Mouse (Mus musculus): ENCODE measurements around the gene Fgd2. TPM values are rescaled to one million over a fixed set of nuclear protein-coding genes. Genes with fewer than 3 reads are reported as not detected.

The Fgd2 gene
- polyA plus RNA-seq, 1 experiment from 2014 or later: 6.3 TPM

- DNase-seq (ENCODE audit: extremely low spot score, low spot score): no peak
- Histone ChIP-seq H3K9me3 (no peaks in the 10 kb centered on the region), H3K27me3 (ENCODE audit: poor library complexity, severe bottlenecking) (peaks cover 94% of the 10 kb centered on the region), H3K4me1 (peaks cover 63% of the 10 kb centered on the region), H3K36me3 (replicated peaks) (no peaks in the 10 kb centered on the region), H3K4me3 (no peak overlapping the region), H3K27ac (no peak overlapping the region)
- WGBS: 92% methylated on average over 3 of the region's 3 CpGs
Measured at GRCm38 (mm10) chr17:29323625-29324024, 37.1 kb upstream of the Fgd2 start.

- Histone ChIP-seq H3K27ac (peak overlapping the region; percentile 86), H3K4me3 (peak overlapping the region; percentile 54), H3K9me3 (no peaks in the 10 kb centered on the region), H3K36me3 (replicated peaks) (peaks cover 8% of the 10 kb centered on the region), H3K27me3 (ENCODE audit: poor library complexity, severe bottlenecking) (peaks cover 76% of the 10 kb centered on the region), H3K4me1 (peaks cover 58% of the 10 kb centered on the region)
- 39% methylated on average over 13 of the region's 13 CpGs for WGBS
- no peak for DNase-seq (ENCODE audit: extremely low spot score, low spot score)
Measured at GRCm38 (mm10) chr17:29325831-29326230, 34.9 kb upstream of the Fgd2 start.

GRCm38 (mm10) chr17:29326531-29327529 is 33.9 kb upstream of the Fgd2 start:
- Histone ChIP-seq H3K4me1 (peaks cover 60% of the 10 kb centered on the region), H3K36me3 (replicated peaks) (peaks cover 18% of the 10 kb centered on the region), H3K27ac (peak overlapping the region; percentile 86), H3K4me3 (peak overlapping the region; percentile 54), H3K27me3 (ENCODE audit: poor library complexity, severe bottlenecking) (peaks cover 66% of the 10 kb centered on the region), H3K9me3 (no peaks in the 10 kb centered on the region)
- peak; percentile 71 for DNase-seq (ENCODE audit: extremely low spot score, low spot score)
- 7% methylated on average over 52 of the region's 52 CpGs for WGBS

- peaks cover 27% of the 10 kb centered on the region for H3K36me3 ChIP-seq (replicated peaks)
- WGBS: 82% methylated on average over 9 of the region's 9 CpGs
- peak overlapping the region; percentile 86 for H3K27ac ChIP-seq
- peak overlapping the region; percentile 54; the same call in 1 of the 2 replicates for H3K4me3 ChIP-seq
- peaks cover 58% of the 10 kb centered on the region for H3K27me3 ChIP-seq (ENCODE audit: poor library complexity, severe bottlenecking)
- DNase-seq (ENCODE audit: extremely low spot score, low spot score): no peak
- H3K9me3 ChIP-seq: no peaks in the 10 kb centered on the region
- H3K4me1 ChIP-seq: peaks cover 52% of the 10 kb centered on the region
Measured at GRCm38 (mm10) chr17:29327691-29328090, 33.0 kb upstream of the Fgd2 start.

- 88% methylated on average over 3 of the region's 3 CpGs for WGBS
- H3K27me3 ChIP-seq (ENCODE audit: poor library complexity, severe bottlenecking): peaks cover 36% of the 10 kb centered on the region
- peaks cover 49% of the 10 kb centered on the region for H3K4me1 ChIP-seq
- no peaks in the 10 kb centered on the region for H3K9me3 ChIP-seq
- no peak for DNase-seq (ENCODE audit: extremely low spot score, low spot score)
- peaks cover 49% of the 10 kb centered on the region for H3K36me3 ChIP-seq (replicated peaks)
- H3K27ac ChIP-seq: no peak overlapping the region
- H3K4me3 ChIP-seq: no peak overlapping the region
Measured at GRCm38 (mm10) chr17:29330221-29330620, 30.5 kb upstream of the Fgd2 start.

GRCm38 (mm10) chr17:29330671-29331410 is 29.9 kb upstream of the Fgd2 start:
- peaks cover 55% of the 10 kb centered on the region for H3K36me3 ChIP-seq (replicated peaks)
- peaks cover 45% of the 10 kb centered on the region for H3K4me1 ChIP-seq
- WGBS: 37% methylated on average over 5 of the region's 5 CpGs
- H3K27ac ChIP-seq: 0 out of 2 replicates have a peak overlapping the region, but pooled peaks have one; percentile 35
- no peaks in the 10 kb centered on the region for H3K9me3 ChIP-seq
- H3K4me3 ChIP-seq: no peak overlapping the region
- H3K27me3 ChIP-seq (ENCODE audit: poor library complexity, severe bottlenecking): peaks cover 32% of the 10 kb centered on the region
- no peak for DNase-seq (ENCODE audit: extremely low spot score, low spot score)

- Histone ChIP-seq H3K4me1 (peaks cover 31% of the 10 kb centered on the region), H3K27me3 (ENCODE audit: poor library complexity, severe bottlenecking) (peaks cover 18% of the 10 kb centered on the region), H3K36me3 (replicated peaks) (peaks cover 69% of the 10 kb centered on the region), H3K4me3 (no peak overlapping the region), H3K27ac (no peak overlapping the region), H3K9me3 (no peaks in the 10 kb centered on the region)
- WGBS: 88% methylated on average over 4 of the region's 4 CpGs
- DNase-seq (ENCODE audit: extremely low spot score, low spot score): no peak
Measured at GRCm38 (mm10) chr17:29332186-29332685, 28.5 kb upstream of the Fgd2 start.

- 93% methylated on average over 19 of the region's 19 CpGs for WGBS
- no peak overlapping the region for H3K27ac ChIP-seq
- H3K27me3 ChIP-seq (ENCODE audit: poor library complexity, severe bottlenecking): no peaks in the 10 kb centered on the region
- peaks cover 17% of the 10 kb centered on the region for H3K4me1 ChIP-seq
- H3K36me3 ChIP-seq (replicated peaks): peaks cover 93% of the 10 kb centered on the region
- DNase-seq (ENCODE audit: extremely low spot score, low spot score): no peak
- H3K4me3 ChIP-seq: no peak overlapping the region
- no peaks in the 10 kb centered on the region for H3K9me3 ChIP-seq
Measured at GRCm38 (mm10) chr17:29336266-29336990, 24.3 kb upstream of the Fgd2 start.

GRCm38 (mm10) chr17:29337979-29338823 is 22.5 kb upstream of the Fgd2 start:
- DNase-seq (ENCODE audit: extremely low spot score, low spot score): no peak
- WGBS: 94% methylated on average over 9 of the region's 9 CpGs
- Histone ChIP-seq H3K36me3 (replicated peaks) (peaks cover 93% of the 10 kb centered on the region), H3K27me3 (ENCODE audit: poor library complexity, severe bottlenecking) (no peaks in the 10 kb centered on the region), H3K4me1 (peaks cover 28% of the 10 kb centered on the region), H3K4me3 (no peak overlapping the region), H3K9me3 (no peaks in the 10 kb centered on the region), H3K27ac (no peak overlapping the region)

- Histone ChIP-seq H3K36me3 (replicated peaks) (peaks cover 93% of the 10 kb centered on the region), H3K9me3 (no peaks in the 10 kb centered on the region), H3K4me3 (no peak overlapping the region), H3K27ac (peak overlapping the region; percentile 48; the same call in 1 of the 2 replicates), H3K27me3 (ENCODE audit: poor library complexity, severe bottlenecking) (no peaks in the 10 kb centered on the region), H3K4me1 (peaks cover 28% of the 10 kb centered on the region)
- WGBS: 87% methylated on average over 11 of the region's 11 CpGs
- no peak for DNase-seq (ENCODE audit: extremely low spot score, low spot score)
Measured at GRCm38 (mm10) chr17:29339170-29339768, 21.4 kb upstream of the Fgd2 start.
